Mouse (Mus musculus) midbrain, postnatal 0 days (tissue): ENCODE results near the gene Rbbp8nl. TPM values are rescaled to one million over a fixed set of nuclear protein-coding genes. Genes with fewer than 3 reads are reported as not detected.

ENCODE experiments used
- ATAC-seq: fragments of 200-750 bp; cut with Nextera tagmentation; 2 replicates; pipeline ENCODE4 v1.8.0; 2017; ENCODE audit warnings: moderate number of reproducible peaks, mild to moderate bottlenecking, moderate TSS enrichment, moderate library complexity; ENCODE audit not compliant: low FRiP score
- DNase-seq: peaks from one replicate; pipeline ENCODE4 v3.0.0-alpha.2; 2015; ENCODE audit warnings: low spot score
- H3K27ac ChIP-seq: fragments of 300-500 bp; sonication (generic); 2 replicates; pipeline ENCODE4 v1.5.1; 2014; ENCODE audit warnings: low read depth, mild to moderate bottlenecking, low read length, mixed read lengths
- H3K27me3 ChIP-seq: fragments of 300-500 bp; sonication (generic); 2 replicates; pipeline ENCODE4 v1.6.1; 2014; ENCODE audit warnings: low read length, control low read depth, mixed read lengths; ENCODE audit not compliant: insufficient read depth
- H3K36me3 ChIP-seq: fragments of 300-500 bp; sonication (generic); 2 replicates; pipeline ENCODE4 v1.6.1; 2014; ENCODE audit warnings: low read length, control low read depth, mixed read lengths; ENCODE audit not compliant: insufficient read depth
- H3K4me1 ChIP-seq: fragments of 300-500 bp; sonication (generic); 2 replicates; pipeline ENCODE4 v1.6.1; 2014; ENCODE audit warnings: mild to moderate bottlenecking, control low read depth, antibody characterized with exemption, low read length, mixed read lengths; ENCODE audit not compliant: insufficient read depth
- H3K4me2 ChIP-seq: fragments of 300-500 bp; sonication (generic); 2 replicates; pipeline ENCODE4 v1.6.1; 2014; ENCODE audit warnings: low read depth, mild to moderate bottlenecking, low read length, mixed read lengths; ENCODE audit not compliant: poor library complexity, severe bottlenecking
- H3K4me3 ChIP-seq: fragments of 300-500 bp; sonication (generic); 2 replicates; pipeline ENCODE4 v1.5.1; 2014; ENCODE audit warnings: low read depth, mild to moderate bottlenecking, low read length, moderate library complexity
- H3K9ac ChIP-seq: fragments of 300-500 bp; sonication (generic); replicated peaks from 2 replicates; pipeline ENCODE4 v1.6.1; 2014; ENCODE audit warnings: mild to moderate bottlenecking, low read length, moderate library complexity, mixed read lengths; ENCODE audit not compliant: poor library complexity, severe bottlenecking
- H3K9me3 ChIP-seq: fragments of 300-500 bp; sonication (generic); 2 replicates; pipeline ENCODE4 v1.6.1; 2016; ENCODE audit warnings: low read length, control low read depth
- CTCF ChIP-seq: IDR thresholded peaks from 2 replicates; pipeline ENCODE4 v1.5.1; 2016; ENCODE audit warnings: antibody characterized with exemption, mild to moderate bottlenecking
- WGBS: fragments of 180-500 bp; shearing (Covaris S2); extraction: QIAGEN DNeasy Blood & Tissue Kit; methylation state at CpG from one replicate; pipeline ENCODE4 v1.1.7; 2014; 5-methylcytosine and 5-hydroxymethylcytosine counted together
- polyA plus RNA-seq: library from polyadenylated mRNA; unstranded; fragments of >200 nt; fragmentation: Nextera tagmentation; extraction: Ambion mirVana; gene quantifications from 2 replicates; pipeline ENCODE4 v1.2.1, GENCODE M21; 2015
- total RNA-seq: library from RNA; depleted of rRNA; stranded (reverse); fragments of >200 nt; gene quantifications from 2 replicates; pipeline ENCODE4 v1.2.3, GENCODE M21; 2014

Rbbp8nl gene
- total and polyA plus RNA-seq, 2 experiments from 2014 or later: not detected

DNA sequence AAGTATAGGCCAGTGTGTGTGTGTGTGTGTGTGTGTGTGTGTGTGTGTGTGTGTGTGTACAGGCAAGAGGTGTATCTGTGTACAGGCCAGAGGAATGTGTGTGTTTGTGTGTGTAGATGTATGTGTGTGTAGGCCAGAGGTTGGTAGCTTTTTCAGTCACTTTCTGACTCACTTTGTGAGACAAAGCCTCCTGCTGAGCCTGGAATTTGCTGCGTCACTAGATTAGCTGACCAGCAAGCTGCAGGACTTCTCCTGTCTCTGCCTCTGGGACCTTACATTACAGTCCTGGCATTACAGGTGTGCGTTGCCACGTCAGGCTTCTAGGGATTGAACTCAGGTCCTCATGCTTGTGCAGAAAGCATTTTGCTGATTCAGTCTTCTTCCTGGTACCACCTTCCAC, 37.8 kb downstream of the Rbbp8nl start:
- H3K4me2 ChIP-seq: no peak overlapping the region
- H3K9ac ChIP-seq: no peak overlapping the region
- TF ChIP-seq CTCF: no peak
- H3K27ac ChIP-seq: no peak overlapping the region
- H3K4me3 ChIP-seq: no peak overlapping the region
- DNase-seq (no peak), ATAC-seq (peak; percentile 18; the same call in 1 of the 2 replicates)
- no peaks in the 10 kb centered on the region for H3K36me3 ChIP-seq
- no peaks in the 10 kb centered on the region for H3K9me3 ChIP-seq
- H3K27me3 ChIP-seq: no peaks in the 10 kb centered on the region
- 48% methylated on average over 3 of the region's 3 CpGs for WGBS
- H3K4me1 ChIP-seq: 0 out of 2 replicates have a peak, but pooled peaks cover 4% of the 10 kb centered on the region

DNA sequence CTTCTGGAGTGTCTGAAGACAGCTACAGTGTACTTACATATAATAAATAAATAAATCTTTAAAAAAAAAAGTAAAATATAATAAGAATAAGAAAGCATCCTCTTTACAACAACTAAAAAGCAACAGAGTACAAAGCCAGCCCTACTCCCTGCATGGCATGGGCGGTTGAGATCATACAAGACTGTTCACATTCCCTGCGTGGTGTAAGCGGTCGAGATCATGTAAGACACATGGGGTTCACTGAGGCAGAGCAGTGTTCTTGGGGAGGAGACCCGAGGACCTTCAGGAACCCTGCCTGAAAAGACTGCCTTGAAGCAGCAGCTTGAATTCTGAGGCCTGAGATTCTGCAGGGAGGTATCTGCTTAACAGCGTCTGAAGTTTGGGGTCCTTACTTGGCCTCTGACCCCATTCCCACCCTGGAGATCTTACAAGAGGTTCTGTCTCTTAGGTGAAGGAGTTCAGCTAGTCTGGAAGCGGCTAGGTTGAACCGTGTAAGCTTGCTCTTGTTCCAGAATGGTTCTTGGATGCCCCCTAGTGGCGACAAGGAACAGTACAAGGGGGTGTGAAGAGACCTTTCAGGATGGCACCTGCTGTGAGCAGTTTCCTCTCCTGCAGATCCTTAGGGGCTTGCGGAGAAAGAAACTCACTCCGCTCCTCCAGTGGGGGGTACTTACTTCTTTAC, 38.6 kb downstream of the Rbbp8nl start:
- 0 out of 2 replicates have a peak, but pooled peaks cover 4% of the 10 kb centered on the region for H3K4me1 ChIP-seq
- no peak overlapping the region for H3K27ac ChIP-seq
- H3K4me2 ChIP-seq: no peak overlapping the region
- H3K4me3 ChIP-seq: no peak overlapping the region
- 25% methylated on average over 11 of the region's 11 CpGs for WGBS
- H3K9ac ChIP-seq: no peak overlapping the region
- ATAC-seq (peak; percentile 84), DNase-seq (peak; percentile 87)
- H3K36me3 ChIP-seq: no peaks in the 10 kb centered on the region
- TF ChIP-seq CTCF: peak; percentile 99
- H3K27me3 ChIP-seq: no peaks in the 10 kb centered on the region
- no peaks in the 10 kb centered on the region for H3K9me3 ChIP-seq

DNA sequence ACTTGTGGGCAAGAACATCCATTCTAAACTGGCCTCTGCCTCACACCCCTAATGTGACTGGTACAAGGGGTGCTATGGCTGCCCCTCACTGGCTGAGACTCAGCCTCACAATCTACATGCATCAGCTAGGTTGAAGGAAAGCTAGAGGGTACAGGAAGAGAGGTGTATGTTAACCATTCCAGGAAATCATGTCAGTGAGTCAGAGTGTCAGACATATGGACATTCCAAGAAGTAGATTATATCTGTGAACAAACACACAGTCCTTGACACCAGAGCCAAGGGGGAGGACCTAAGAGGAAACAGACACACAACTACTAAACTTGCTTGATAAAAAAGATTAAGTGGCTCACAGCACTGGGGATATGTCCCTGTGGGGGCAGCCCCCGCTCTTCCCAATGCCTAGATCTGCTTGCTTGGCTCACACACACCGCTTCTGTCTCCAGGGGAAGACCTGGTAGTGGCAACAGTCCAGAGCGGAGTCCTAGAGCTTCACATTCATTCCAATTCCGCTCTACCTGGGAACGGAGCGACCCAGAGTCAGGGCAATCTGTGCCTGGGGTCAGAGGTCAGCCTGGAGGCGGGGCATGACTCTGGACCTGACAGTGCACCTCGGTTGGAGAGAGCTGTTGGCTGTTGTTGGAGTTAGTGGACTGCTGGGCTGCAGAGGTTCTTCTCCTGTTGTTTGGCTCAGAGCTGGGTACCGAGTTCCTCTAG, 40.6 kb downstream of the Rbbp8nl start:
- no peak overlapping the region for H3K9ac ChIP-seq

DNA sequence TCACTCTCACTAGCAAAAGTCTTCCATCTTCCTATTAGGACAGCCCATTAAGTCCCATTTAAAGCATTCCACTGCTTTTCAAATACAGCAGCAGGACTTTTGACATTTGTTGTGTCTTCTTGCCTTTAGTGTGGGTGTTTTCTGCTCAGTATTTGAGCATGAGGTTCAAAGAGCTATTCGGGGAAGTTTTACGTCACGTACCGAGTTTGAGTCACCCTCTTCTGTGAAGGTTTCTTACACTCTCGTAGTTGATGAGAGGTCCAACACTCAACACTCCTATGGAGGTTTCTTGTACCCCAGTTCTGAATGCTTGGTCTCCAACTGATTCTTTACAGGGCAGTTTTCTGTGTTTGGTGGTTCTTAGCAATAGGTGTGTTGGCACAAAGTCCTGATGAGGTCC, 41.8 kb downstream of the Rbbp8nl start:
- Histone ChIP-seq H3K9ac (no peak overlapping the region), H3K4me2 (no peak overlapping the region), H3K4me3 (no peak overlapping the region), H3K27ac (no peak overlapping the region), H3K4me1 (no peaks in the 10 kb centered on the region), H3K36me3 (no peaks in the 10 kb centered on the region), H3K27me3 (no peaks in the 10 kb centered on the region), H3K9me3 (no peaks in the 10 kb centered on the region)
- TF ChIP-seq CTCF: no peak
- DNase-seq (no peak), ATAC-seq (no peak)
- 92% methylated on average over 5 of the region's 5 CpGs for WGBS

More for the DNA sequence above, 40.6 kb downstream of the Rbbp8nl start:
- no peak for TF ChIP-seq CTCF
- no peak overlapping the region for H3K27ac ChIP-seq
- 60% methylated on average over 9 of the region's 9 CpGs for WGBS
- H3K36me3 ChIP-seq: no peaks in the 10 kb centered on the region
- DNase-seq (no peak), ATAC-seq (no peak)
- no peak overlapping the region for H3K4me2 ChIP-seq
- no peaks in the 10 kb centered on the region for H3K9me3 ChIP-seq
- no peaks in the 10 kb centered on the region for H3K27me3 ChIP-seq
- no peaks in the 10 kb centered on the region for H3K4me1 ChIP-seq
- H3K4me3 ChIP-seq: no peak overlapping the region

DNA sequence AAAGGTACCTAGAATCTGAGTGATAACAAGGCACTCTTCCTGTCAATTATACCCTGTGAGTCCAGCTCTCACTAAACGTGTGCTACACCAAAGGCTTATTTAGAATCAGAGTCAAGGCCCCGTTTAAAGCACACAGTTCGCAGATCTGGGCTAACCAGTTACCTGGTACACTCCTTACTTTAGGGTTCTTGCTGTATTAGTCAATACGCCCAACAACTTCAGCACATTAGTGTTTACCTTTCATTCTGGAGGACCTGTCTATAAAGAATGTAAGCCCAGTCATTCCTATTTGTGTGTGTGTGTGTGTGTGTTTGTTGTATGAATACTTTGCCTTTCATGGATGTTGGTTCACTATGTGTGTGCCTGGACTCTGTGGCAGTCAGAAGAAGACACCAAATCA, 46.6 kb downstream of the Rbbp8nl start:
- H3K4me2 ChIP-seq: no peak overlapping the region
- ATAC-seq: no peak
- DNase-seq: no peak
- no peak overlapping the region for H3K9ac ChIP-seq
- H3K4me1 ChIP-seq: no peaks in the 10 kb centered on the region
- H3K36me3 ChIP-seq: no peaks in the 10 kb centered on the region
- 92% methylated on average over 4 of the region's 4 CpGs for WGBS
- no peak for TF ChIP-seq CTCF
- no peaks in the 10 kb centered on the region for H3K27me3 ChIP-seq
- no peak overlapping the region for H3K4me3 ChIP-seq
- H3K27ac ChIP-seq: no peak overlapping the region
- no peaks in the 10 kb centered on the region for H3K9me3 ChIP-seq

DNA sequence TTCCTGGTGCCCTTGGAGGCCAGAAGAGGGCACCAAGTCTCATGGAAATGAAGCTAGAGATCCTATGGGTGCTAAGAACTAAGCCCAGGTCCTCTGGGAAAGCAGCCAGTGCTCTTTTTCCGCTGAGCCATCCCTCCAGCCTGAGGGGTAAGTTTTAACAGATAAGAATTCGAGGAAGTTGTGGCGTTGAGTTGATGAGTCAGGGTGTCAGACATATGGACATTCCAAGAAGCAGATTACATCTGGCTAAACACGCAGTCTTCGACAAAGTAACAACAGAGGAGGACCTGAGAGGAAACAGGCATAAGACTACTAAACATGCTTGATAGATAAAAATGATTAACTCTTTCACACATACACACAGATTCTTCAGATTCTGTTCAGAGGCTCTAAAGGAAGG, 51.1 kb downstream of the Rbbp8nl start:
- no peak for ATAC-seq
- Histone ChIP-seq H3K9me3 (no peaks in the 10 kb centered on the region), H3K36me3 (no peaks in the 10 kb centered on the region), H3K27me3 (no peaks in the 10 kb centered on the region), H3K9ac (no peak overlapping the region), H3K4me2 (no peak overlapping the region), H3K4me3 (no peak overlapping the region), H3K27ac (no peak overlapping the region), H3K4me1 (no peaks in the 10 kb centered on the region)
- 85% methylated on average over 5 of the region's 5 CpGs for WGBS
- TF ChIP-seq CTCF: no peak
- DNase-seq: no peak
